Mouse (Mus musculus): ENCODE measurements around the gene Tmem164. TPM values are rescaled to one million over a fixed set of nuclear protein-coding genes. Genes with fewer than 3 reads are reported as not detected.
A peak's percentile ranks its signal among the peaks of the same experiment; 100 is the strongest.

Tmem164 gene
- total and polyA plus RNA-seq, 3 experiments: 41.1 to 110 (median 64.3) TPM

DNA sequence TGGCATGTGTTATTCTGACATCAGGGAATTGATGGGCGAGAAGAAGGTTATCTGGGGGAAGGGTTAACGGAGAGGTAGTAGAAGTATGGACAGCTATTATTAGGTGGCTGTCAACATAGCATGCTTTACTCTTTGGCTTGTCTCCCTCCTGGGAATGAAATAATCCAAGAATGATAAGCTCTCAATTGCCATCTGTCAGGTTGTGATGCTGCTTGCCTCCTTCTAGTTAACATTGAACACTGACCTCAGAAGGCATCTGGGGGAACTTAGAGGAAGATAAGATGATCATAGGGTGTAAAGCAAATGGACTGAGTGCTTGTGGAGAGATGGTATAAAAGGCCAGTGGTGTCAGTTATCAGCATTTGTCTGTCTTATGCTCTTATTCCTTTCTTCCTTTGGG lies 44.4 kb downstream of the Tmem164 start:
- no peaks in the 10 kb centered on the region for H3K9me3 ChIP-seq (replicated peaks)
- H3K4me1 ChIP-seq (ENCODE audit: insufficient read depth, low read depth, low read length): peaks cover 58% of the 10 kb centered on the region
- H3K27me3 ChIP-seq (ENCODE audit: insufficient read depth, low read length): no peaks in the 10 kb centered on the region
- DNase-seq (ENCODE audit: low spot score): no peak
- peak; percentile 34 for ATAC-seq (ENCODE audit: extremely low read depth, insufficient number of reproducible peaks, low FRiP score, poor library complexity, severe bottlenecking)
- peak; percentile 44 for TF ChIP-seq TAL1 (conservative IDR thresholded peaks at IDR 0.05; ENCODE audit: low read depth, low read length)
- TF ChIP-seq GATA2 (IDR thresholded peaks at IDR 0.05; ENCODE audit: borderline replicate concordance, low read depth, low read length): no peak
- TF ChIP-seq CTCF (IDR thresholded peaks at IDR 0.05; ENCODE audit: low read depth, low read length): no peak
- TF ChIP-seq GATA1 (IDR thresholded peaks at IDR 0.05; ENCODE audit: borderline replicate concordance, low read length): no peak
- TF ChIP-seq POLR2AphosphoS5 (IDR thresholded peaks at IDR 0.05; ENCODE audit: insufficient replicate concordance, low read depth, low read length): no peak
- no peak overlapping the region for H3K4me3 ChIP-seq (ENCODE audit: low read depth, low read length)
- H3K36me3 ChIP-seq (replicated peaks): peaks cover 60% of the 10 kb centered on the region

DNA sequence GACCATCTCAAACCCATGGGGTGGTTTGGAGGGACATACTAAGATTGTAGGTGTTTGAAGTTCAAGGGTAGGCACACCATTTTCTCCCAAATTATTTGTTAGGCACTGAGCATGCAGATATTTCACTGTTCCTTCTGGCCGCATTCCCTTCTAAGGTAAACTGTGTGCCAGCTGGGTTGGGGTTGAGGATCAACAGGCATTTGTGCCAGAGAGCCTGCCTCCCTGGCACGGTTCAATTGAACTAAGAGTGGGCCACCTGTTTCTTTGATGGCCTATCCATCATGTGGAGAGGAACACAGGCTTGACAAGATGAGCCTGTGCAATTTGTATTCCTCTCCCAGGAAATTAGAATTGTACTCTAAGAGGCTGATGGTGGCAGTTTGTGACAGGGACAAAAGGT lies 45.1 kb downstream of the Tmem164 start:
- TF ChIP-seq TAL1 (conservative IDR thresholded peaks at IDR 0.05; ENCODE audit: low read depth, low read length): no peak
- TF ChIP-seq POLR2AphosphoS5 (IDR thresholded peaks at IDR 0.05; ENCODE audit: insufficient replicate concordance, low read depth, low read length): no peak
- no peak for TF ChIP-seq GATA2 (IDR thresholded peaks at IDR 0.05; ENCODE audit: borderline replicate concordance, low read depth, low read length)
- no peak for ATAC-seq (ENCODE audit: extremely low read depth, insufficient number of reproducible peaks, low FRiP score, poor library complexity, severe bottlenecking)

DNA sequence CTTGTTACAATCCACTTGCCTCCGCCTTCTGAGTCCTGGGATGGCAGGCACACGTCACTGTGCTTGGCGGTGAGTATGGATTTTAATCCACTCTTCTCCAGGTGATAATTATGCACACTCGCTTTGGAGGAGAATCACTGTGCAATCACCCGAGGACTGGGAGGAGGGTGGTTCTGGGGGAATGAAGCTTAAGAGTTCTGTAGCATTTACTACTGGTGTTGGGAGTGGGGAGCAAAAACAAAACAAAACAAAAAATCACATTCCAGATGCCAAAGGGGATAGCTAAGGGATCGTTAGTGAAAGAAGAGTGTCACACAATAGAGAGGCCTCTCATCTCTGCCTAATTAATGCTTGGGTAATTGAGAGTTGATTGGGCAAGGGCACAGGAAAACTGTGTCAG lies 46.6 kb downstream of the Tmem164 start:
- DNase-seq (ENCODE audit: low spot score): no peak
- TF ChIP-seq CTCF (IDR thresholded peaks at IDR 0.05; ENCODE audit: low read depth, low read length) (no peak), POLR2AphosphoS5 (IDR thresholded peaks at IDR 0.05; ENCODE audit: insufficient replicate concordance, low read depth, low read length) (no peak), GATA1 (IDR thresholded peaks at IDR 0.05; ENCODE audit: borderline replicate concordance, low read length) (no peak), TAL1 (conservative IDR thresholded peaks at IDR 0.05; ENCODE audit: low read depth, low read length) (no peak), GATA2 (IDR thresholded peaks at IDR 0.05; ENCODE audit: borderline replicate concordance, low read depth, low read length) (no peak)
- Histone ChIP-seq H3K4me3 (ENCODE audit: low read depth, low read length) (no peak overlapping the region), H3K36me3 (replicated peaks) (peaks cover 64% of the 10 kb centered on the region), H3K4me1 (ENCODE audit: insufficient read depth, low read depth, low read length) (peaks cover 49% of the 10 kb centered on the region), H3K9me3 (replicated peaks) (no peaks in the 10 kb centered on the region), H3K27me3 (ENCODE audit: insufficient read depth, low read length) (no peaks in the 10 kb centered on the region)
- no peak for ATAC-seq (ENCODE audit: extremely low read depth, insufficient number of reproducible peaks, low FRiP score, poor library complexity, severe bottlenecking)

More for the DNA sequence above, 45.1 kb downstream of the Tmem164 start:
- no peak for DNase-seq (ENCODE audit: low spot score)
- Histone ChIP-seq H3K9me3 (replicated peaks) (no peaks in the 10 kb centered on the region), H3K4me3 (ENCODE audit: low read depth, low read length) (no peak overlapping the region), H3K27me3 (ENCODE audit: insufficient read depth, low read length) (no peaks in the 10 kb centered on the region), H3K36me3 (replicated peaks) (peaks cover 61% of the 10 kb centered on the region), H3K4me1 (ENCODE audit: insufficient read depth, low read depth, low read length) (peaks cover 55% of the 10 kb centered on the region)

DNA sequence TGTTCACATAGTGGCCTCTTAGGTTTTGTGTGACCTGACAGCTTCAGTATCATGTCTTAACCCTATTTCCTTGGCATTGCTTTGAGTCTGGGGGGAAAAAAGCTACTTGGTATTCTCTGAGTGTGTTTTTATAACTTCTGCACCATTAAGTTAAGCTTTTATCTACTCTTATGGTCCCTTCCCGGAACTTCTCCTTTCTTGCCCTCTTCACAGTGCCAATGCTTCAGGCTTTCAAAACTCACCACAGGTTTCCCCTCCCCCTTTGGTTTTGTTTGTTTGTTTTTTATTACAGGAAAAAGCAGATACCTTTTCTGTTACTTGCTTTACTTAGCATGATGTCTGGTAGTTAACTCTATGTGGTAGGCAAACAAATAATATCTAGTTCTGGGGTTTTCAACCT lies 47.8 kb downstream of the Tmem164 start:
- Histone ChIP-seq H3K4me1 (ENCODE audit: insufficient read depth, low read depth, low read length) (peaks cover 39% of the 10 kb centered on the region), H3K27me3 (ENCODE audit: insufficient read depth, low read length) (no peaks in the 10 kb centered on the region), H3K36me3 (replicated peaks) (peaks cover 66% of the 10 kb centered on the region), H3K9me3 (replicated peaks) (no peaks in the 10 kb centered on the region), H3K4me3 (ENCODE audit: low read depth, low read length) (no peak overlapping the region)
- DNase-seq (ENCODE audit: low spot score) (peak; percentile 4), ATAC-seq (ENCODE audit: extremely low read depth, insufficient number of reproducible peaks, low FRiP score, poor library complexity, severe bottlenecking) (0 out of 2 replicates have a peak, but pooled peaks have one; percentile 4)
- TF ChIP-seq POLR2AphosphoS5 (IDR thresholded peaks at IDR 0.05; ENCODE audit: insufficient replicate concordance, low read depth, low read length) (no peak), GATA2 (IDR thresholded peaks at IDR 0.05; ENCODE audit: borderline replicate concordance, low read depth, low read length) (no peak), GATA1 (IDR thresholded peaks at IDR 0.05; ENCODE audit: borderline replicate concordance, low read length) (no peak), TAL1 (conservative IDR thresholded peaks at IDR 0.05; ENCODE audit: low read depth, low read length) (no peak), CTCF (IDR thresholded peaks at IDR 0.05; ENCODE audit: low read depth, low read length) (no peak)

DNA sequence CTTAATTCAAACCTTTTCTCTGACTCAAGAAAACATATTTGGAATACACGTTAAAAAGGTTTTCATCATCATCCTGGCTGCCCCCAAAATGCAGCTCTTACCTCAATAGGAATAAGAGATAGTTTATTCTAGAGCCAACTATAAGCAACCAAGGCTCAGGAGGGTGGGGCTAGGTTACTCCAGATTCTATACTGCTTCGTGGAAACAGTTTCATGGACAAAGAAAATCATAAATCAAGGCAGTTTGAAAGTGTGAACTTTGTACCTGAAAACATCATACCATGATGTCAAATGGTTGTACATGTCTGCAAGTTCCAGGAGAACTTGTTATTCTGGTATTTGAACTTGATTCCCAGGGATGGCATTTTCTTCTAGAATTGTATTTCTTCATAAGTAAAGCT lies 48.3 kb downstream of the Tmem164 start:
- peaks cover 38% of the 10 kb centered on the region for H3K4me1 ChIP-seq (ENCODE audit: insufficient read depth, low read depth, low read length)
- ATAC-seq (ENCODE audit: extremely low read depth, insufficient number of reproducible peaks, low FRiP score, poor library complexity, severe bottlenecking): no peak
- H3K4me3 ChIP-seq (ENCODE audit: low read depth, low read length): no peak overlapping the region
- H3K36me3 ChIP-seq (replicated peaks): peaks cover 66% of the 10 kb centered on the region
- no peak for TF ChIP-seq TAL1 (conservative IDR thresholded peaks at IDR 0.05; ENCODE audit: low read depth, low read length)
- TF ChIP-seq GATA1 (IDR thresholded peaks at IDR 0.05; ENCODE audit: borderline replicate concordance, low read length): no peak
- no peak for TF ChIP-seq GATA2 (IDR thresholded peaks at IDR 0.05; ENCODE audit: borderline replicate concordance, low read depth, low read length)
- no peak for TF ChIP-seq POLR2AphosphoS5 (IDR thresholded peaks at IDR 0.05; ENCODE audit: insufficient replicate concordance, low read depth, low read length)
- no peak for TF ChIP-seq CTCF (IDR thresholded peaks at IDR 0.05; ENCODE audit: low read depth, low read length)
- no peaks in the 10 kb centered on the region for H3K9me3 ChIP-seq (replicated peaks)
- no peaks in the 10 kb centered on the region for H3K27me3 ChIP-seq (ENCODE audit: insufficient read depth, low read length)
- no peak for DNase-seq (ENCODE audit: low spot score)

DNA sequence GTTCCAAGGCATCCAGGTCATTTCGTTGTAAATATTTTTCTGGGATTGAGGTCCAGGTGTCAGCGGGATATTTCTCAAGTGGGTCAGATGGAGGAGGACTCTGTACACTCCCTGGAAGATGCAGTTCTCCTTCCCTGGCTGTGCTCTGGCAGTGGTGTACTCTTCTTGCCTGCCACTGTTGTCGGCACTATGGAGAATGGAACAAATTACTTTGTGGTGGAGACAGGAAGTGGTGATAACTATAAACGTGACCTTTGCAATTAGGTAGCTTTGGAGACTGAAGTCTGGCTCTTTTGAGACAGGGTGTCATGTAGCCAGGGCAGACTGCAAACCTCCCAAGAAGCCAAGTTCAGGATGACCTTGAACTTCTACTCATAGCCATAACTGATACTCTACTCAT lies 55.9 kb downstream of the Tmem164 start:
- ATAC-seq (ENCODE audit: extremely low read depth, insufficient number of reproducible peaks, low FRiP score, poor library complexity, severe bottlenecking): no peak
- Histone ChIP-seq H3K4me3 (ENCODE audit: low read depth, low read length) (no peak overlapping the region), H3K27me3 (ENCODE audit: insufficient read depth, low read length) (no peaks in the 10 kb centered on the region), H3K9me3 (replicated peaks) (no peaks in the 10 kb centered on the region), H3K36me3 (replicated peaks) (peaks cover 74% of the 10 kb centered on the region), H3K4me1 (ENCODE audit: insufficient read depth, low read depth, low read length) (peaks cover 12% of the 10 kb centered on the region)
- DNase-seq (ENCODE audit: low spot score): no peak
- no peak for TF ChIP-seq CTCF (IDR thresholded peaks at IDR 0.05; ENCODE audit: low read depth, low read length)
- no peak for TF ChIP-seq GATA2 (IDR thresholded peaks at IDR 0.05; ENCODE audit: borderline replicate concordance, low read depth, low read length)
- no peak for TF ChIP-seq TAL1 (conservative IDR thresholded peaks at IDR 0.05; ENCODE audit: low read depth, low read length)
- no peak for TF ChIP-seq GATA1 (IDR thresholded peaks at IDR 0.05; ENCODE audit: borderline replicate concordance, low read length)
- TF ChIP-seq POLR2AphosphoS5 (IDR thresholded peaks at IDR 0.05; ENCODE audit: insufficient replicate concordance, low read depth, low read length): no peak

All from G1E (cell line).